Mouse (Mus musculus) megakaryocyte, embryonic 14.5 days (primary cell): ENCODE data around the gene Hdac7.

Source experiments
- FLI1 ChIP-seq: IDR thresholded peaks from 2 replicates; pipeline ENCODE4 v1.6.1; 2012; ENCODE audit warnings: low read length, inconsistent platforms, mixed read lengths
- GATA1 ChIP-seq: IDR thresholded peaks from 3 replicates; pipeline ENCODE4 v1.6.1; 2012; ENCODE audit warnings: mixed read lengths, low read length, inconsistent platforms, borderline replicate concordance

- TF ChIP-seq GATA1 (no peak), FLI1 (no peak)
Measured at GRCm38 (mm10) chr15:97838395-97838794, 5.9 kb downstream of the Hdac7 start.
